Mouse (Mus musculus): ENCODE measurements at regions not wholly inside any gene's neighbourhood (a gene's known extent, or its start where the extent isn't known, plus 50 kb on each side); places are given as distances from the start of the nearest gene placed in this dataset.

GRCm38 (mm10) chr10:119055199-119055785, 184.6 kb downstream of the Cand1 start:
- DNase-seq (ENCODE audit: low read depth, low spot score) = peak; percentile 83

GRCm38 (mm10) chr10:119054191-119055175, 184.5 kb upstream of the Dyrk2 start:
- no peak for DNase-seq (ENCODE audit: low read depth, low spot score)

- no peak for DNase-seq (ENCODE audit: low read depth, low spot score)
Measured at GRCm38 (mm10) chr10:119052441-119053041, 182.5 kb upstream of the Dyrk2 start.

- DNase-seq (ENCODE audit: low read depth, low spot score) = no peak
Measured at GRCm38 (mm10) chr10:119051598-119051997, 181.6 kb upstream of the Dyrk2 start.

GRCm38 (mm10) chr10:119050017-119050685, 180.1 kb upstream of the Dyrk2 start:
- no peak for DNase-seq (ENCODE audit: low read depth, low spot score)

GRCm38 (mm10) chr10:119048643-119049420, 178.8 kb upstream of the Dyrk2 start:
- DNase-seq (ENCODE audit: low read depth, low spot score) = no peak

GRCm38 (mm10) chr10:119045059-119045458, 175.1 kb upstream of the Dyrk2 start:
- DNase-seq (ENCODE audit: low read depth, low spot score) = no peak

- no peak for DNase-seq (ENCODE audit: low read depth, low spot score)
Measured at GRCm38 (mm10) chr10:119043069-119043468, 173.1 kb upstream of the Dyrk2 start.

- DNase-seq (ENCODE audit: low read depth, low spot score) = no peak
Measured at GRCm38 (mm10) chr10:119040205-119040604, 170.2 kb upstream of the Dyrk2 start.

GRCm38 (mm10) chr10:119039732-119040131, 169.7 kb upstream of the Dyrk2 start:
- DNase-seq (ENCODE audit: low read depth, low spot score) = no peak

- DNase-seq (ENCODE audit: low read depth, low spot score) = no peak
Measured at GRCm38 (mm10) chr10:119038991-119039390, 169.0 kb upstream of the Dyrk2 start.

- DNase-seq (ENCODE audit: low read depth, low spot score) = no peak
Measured at GRCm38 (mm10) chr10:119037781-119038180, 167.8 kb upstream of the Dyrk2 start.

GRCm38 (mm10) chr10:119035863-119036262, 165.9 kb upstream of the Dyrk2 start:
- DNase-seq (ENCODE audit: low read depth, low spot score) = no peak

- no peak for DNase-seq (ENCODE audit: low read depth, low spot score)
Measured at GRCm38 (mm10) chr10:119034396-119034795, 164.4 kb upstream of the Dyrk2 start.

- no peak for DNase-seq (ENCODE audit: low read depth, low spot score)
Measured at GRCm38 (mm10) chr10:119031282-119032275, 161.6 kb upstream of the Dyrk2 start.

GRCm38 (mm10) chr10:119028480-119029137, 158.6 kb upstream of the Dyrk2 start:
- DNase-seq (ENCODE audit: low read depth, low spot score) = no peak

- no peak for DNase-seq (ENCODE audit: low read depth, low spot score)
Measured at GRCm38 (mm10) chr10:119027241-119027901, 157.4 kb upstream of the Dyrk2 start.

GRCm38 (mm10) chr10:119026291-119026690, 156.3 kb upstream of the Dyrk2 start:
- DNase-seq (ENCODE audit: low read depth, low spot score) = no peak

GRCm38 (mm10) chr10:119024425-119024824, 154.4 kb upstream of the Dyrk2 start:
- DNase-seq (ENCODE audit: low read depth, low spot score) = no peak

Measured in skeletal muscle tissue, adult 2 months (tissue).